Mouse (Mus musculus): ENCODE measurements around the gene Nr6a1.

- TF ChIP-seq USF1 (IDR thresholded peaks at IDR 0.05; ENCODE audit: low read depth) (no peak), POLR2A (IDR thresholded peaks at IDR 0.05; ENCODE audit: insufficient read length, low read depth) (no peak)
These were observed 222.5 kb downstream of the Nr6a1 start for GRCm38 (mm10) chr2:38705036-38705435.

All from myocyte (in vitro differentiated cells).